Mouse (Mus musculus) kidney, embryonic 14.5 days (tissue): ENCODE results near the gene Hoxa2. TPM values are rescaled to one million over a fixed set of nuclear protein-coding genes. Genes with fewer than 3 reads are reported as not detected.
A peak's percentile ranks its signal among the peaks of the same experiment; 100 is the strongest.

Source experiments
- ATAC-seq: fragments of 200-750 bp; cut with Nextera tagmentation; 2 replicates; pipeline ENCODE4 v1.8.0; 2017; ENCODE audit warnings: moderate number of reproducible peaks, mild to moderate bottlenecking, moderate TSS enrichment, moderate library complexity; ENCODE audit not compliant: low FRiP score, low TSS enrichment
- H3K27ac ChIP-seq: fragments of 300-500 bp; sonication (generic); 2 replicates; pipeline ENCODE4 v1.5.1; 2014; ENCODE audit warnings: low read depth, mild to moderate bottlenecking, low read length, moderate library complexity, mixed read lengths
- H3K27me3 ChIP-seq: fragments of 300-500 bp; sonication (generic); 2 replicates; pipeline ENCODE4 v1.6.1; 2014; ENCODE audit warnings: mild to moderate bottlenecking, low read length; ENCODE audit not compliant: control insufficient read depth, insufficient read depth
- H3K36me3 ChIP-seq: fragments of 300-500 bp; sonication (generic); 2 replicates; pipeline ENCODE4 v1.6.1; 2014; ENCODE audit warnings: low read length, mixed read lengths; ENCODE audit not compliant: control insufficient read depth, insufficient read depth
- H3K4me1 ChIP-seq: fragments of 300-500 bp; sonication (generic); 2 replicates; pipeline ENCODE4 v1.6.1; 2014; ENCODE audit warnings: low read length, mixed read lengths; ENCODE audit not compliant: control insufficient read depth, insufficient read depth
- H3K4me2 ChIP-seq: fragments of 300-500 bp; sonication (generic); replicated peaks from 2 replicates; pipeline ENCODE4 v1.6.1; 2014; ENCODE audit warnings: low read depth, mild to moderate bottlenecking, low read length
- H3K4me3 ChIP-seq: fragments of 300-500 bp; sonication (generic); 2 replicates; pipeline ENCODE4 v1.5.1; 2014; ENCODE audit warnings: mild to moderate bottlenecking, low read length
- H3K9ac ChIP-seq: fragments of 300-500 bp; sonication (generic); 2 replicates; pipeline ENCODE4 v1.6.1; 2014; ENCODE audit warnings: low read depth, mild to moderate bottlenecking, low read length, moderate library complexity
- H3K9me3 ChIP-seq: fragments of 300-500 bp; sonication (generic); 2 replicates; pipeline ENCODE4 v1.6.1; 2016; ENCODE audit warnings: low read length; ENCODE audit not compliant: control insufficient read depth
- WGBS: fragments of 180-500 bp; shearing (Covaris S2); extraction: QIAGEN DNeasy Blood & Tissue Kit; methylation state at CpG from one replicate; pipeline ENCODE4 v1.1.7; 2014; 5-methylcytosine and 5-hydroxymethylcytosine counted together
- polyA plus RNA-seq: library from polyadenylated mRNA; unstranded; fragments of >200 nt; fragmentation: Nextera tagmentation; extraction: Ambion mirVana; gene quantifications from 2 replicates; pipeline ENCODE4 v1.2.1, GENCODE M21; 2014

Gene Hoxa2
- polyA plus RNA-seq, 1 experiment from 2014 or later, result 4.7 TPM

DNA sequence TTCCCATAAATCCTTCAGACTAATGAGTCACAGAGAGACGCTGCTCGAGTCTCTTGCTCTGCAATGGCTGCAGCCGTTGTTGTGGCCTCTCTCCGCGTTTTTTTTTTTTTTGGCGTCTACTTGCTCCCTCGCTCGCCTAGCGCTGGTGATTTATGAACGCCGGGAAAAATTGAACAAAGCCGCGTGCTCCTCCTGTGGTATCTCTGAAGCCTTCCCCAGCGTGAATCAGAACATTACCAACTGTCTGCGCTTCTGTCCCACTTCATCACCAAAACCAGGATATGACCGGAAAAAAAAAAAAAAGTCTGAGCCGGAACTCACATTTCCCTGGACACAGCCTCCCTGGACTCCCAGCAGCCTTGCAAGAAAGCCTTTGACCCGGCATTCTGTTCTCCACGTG, 20.6 kb upstream of the Hoxa2 start:
- Histone ChIP-seq H3K27me3 (no peaks in the 10 kb centered on the region), H3K27ac (peak overlapping the region; percentile 94; the same call in 1 of the 2 replicates), H3K9ac (peak overlapping the region; percentile 24; the same call in 1 of the 2 replicates), H3K36me3 (peaks cover 29% of the 10 kb centered on the region; the same call in 1 of the 2 replicates), H3K4me1 (peaks cover 79% of the 10 kb centered on the region), H3K4me3 (no peak overlapping the region), H3K4me2 (peak overlapping the region; percentile 25), H3K9me3 (no peaks in the 10 kb centered on the region)
- no peak for ATAC-seq
- WGBS, result 2% methylated on average over 19 of the region's 19 CpGs

DNA sequence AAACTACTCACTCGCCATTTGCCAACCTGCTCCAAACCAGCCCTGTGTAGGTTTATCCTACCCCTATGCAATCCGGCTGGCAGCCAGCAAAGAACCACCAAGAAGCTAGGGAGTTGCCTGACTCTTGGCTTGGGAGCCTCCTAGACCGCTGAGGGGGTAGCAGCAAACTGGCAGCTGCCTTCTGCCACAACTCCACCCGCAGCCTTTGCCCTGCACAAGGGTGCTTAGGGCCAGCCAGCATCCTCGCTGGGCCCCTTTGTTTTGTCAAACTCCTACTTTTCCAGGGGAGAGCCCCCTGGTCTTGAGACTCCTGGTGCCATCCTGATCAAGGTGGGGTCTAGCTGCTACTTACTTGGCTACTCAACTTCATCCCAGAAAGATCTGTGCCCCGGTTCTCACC, 20.0 kb upstream of the Hoxa2 start:
- H3K27ac ChIP-seq, result peak overlapping the region; percentile 94
- no peak overlapping the region for H3K4me3 ChIP-seq
- peak overlapping the region; percentile 13; the same call in 1 of the 2 replicates for H3K9ac ChIP-seq
- peak overlapping the region; percentile 25; the same call in 1 of the 2 replicates for H3K4me2 ChIP-seq
- peaks cover 79% of the 10 kb centered on the region for H3K4me1 ChIP-seq
- WGBS, result 21% methylated on average over 6 of the region's 6 CpGs
- H3K9me3 ChIP-seq, result no peaks in the 10 kb centered on the region
- H3K27me3 ChIP-seq, result no peaks in the 10 kb centered on the region
- ATAC-seq, result no peak
- peaks cover 26% of the 10 kb centered on the region; the same call in 1 of the 2 replicates for H3K36me3 ChIP-seq

DNA sequence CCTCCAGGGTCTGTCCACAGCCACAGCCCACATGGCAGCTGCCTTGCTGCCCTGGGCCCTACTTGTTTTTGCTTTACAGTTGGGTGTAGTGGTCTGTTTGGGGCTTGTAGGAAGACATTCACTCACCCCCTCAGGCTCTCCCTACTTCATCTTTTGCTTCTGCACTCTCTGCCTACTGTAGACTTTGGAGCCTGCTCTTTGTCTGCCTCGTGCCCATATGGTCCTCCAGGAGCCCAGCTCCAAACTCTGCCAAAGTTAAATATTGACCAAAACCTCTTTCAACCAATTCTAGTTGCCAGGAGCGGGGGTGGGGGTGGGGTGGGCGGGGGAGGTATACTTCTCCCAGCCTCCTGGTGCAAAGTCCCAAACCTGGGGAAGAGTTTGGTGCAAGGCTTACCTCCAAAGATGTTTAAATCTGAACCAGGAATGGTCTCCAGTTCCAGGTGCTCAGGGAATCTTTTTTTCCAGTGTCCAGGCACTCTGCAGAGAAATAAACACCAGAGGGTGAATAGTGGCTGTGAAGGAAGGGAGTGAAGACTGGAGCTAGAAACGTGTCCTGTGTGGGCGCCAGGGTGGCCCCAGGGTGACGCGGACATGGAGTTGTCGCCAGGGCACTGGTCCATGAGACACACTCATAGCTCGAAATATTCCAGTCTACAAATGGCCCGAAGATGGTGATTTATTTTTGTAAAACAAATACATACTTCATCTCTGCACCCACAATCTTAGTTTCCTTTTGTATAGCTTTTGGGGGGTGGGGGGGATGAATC, 18.9 kb upstream of the Hoxa2 start:
- Histone ChIP-seq H3K4me3 (no peak overlapping the region), H3K4me2 (peak overlapping the region; percentile 27), H3K9ac (peak overlapping the region; percentile 40; the same call in 1 of the 2 replicates), H3K36me3 (peaks cover 24% of the 10 kb centered on the region; the same call in 1 of the 2 replicates), H3K4me1 (peaks cover 78% of the 10 kb centered on the region), H3K27me3 (no peaks in the 10 kb centered on the region), H3K27ac (peak overlapping the region; percentile 94), H3K9me3 (no peaks in the 10 kb centered on the region)
- WGBS, result 12% methylated on average over 10 of the region's 10 CpGs
- ATAC-seq, result peak; percentile 2; the same call in 1 of the 2 replicates

DNA sequence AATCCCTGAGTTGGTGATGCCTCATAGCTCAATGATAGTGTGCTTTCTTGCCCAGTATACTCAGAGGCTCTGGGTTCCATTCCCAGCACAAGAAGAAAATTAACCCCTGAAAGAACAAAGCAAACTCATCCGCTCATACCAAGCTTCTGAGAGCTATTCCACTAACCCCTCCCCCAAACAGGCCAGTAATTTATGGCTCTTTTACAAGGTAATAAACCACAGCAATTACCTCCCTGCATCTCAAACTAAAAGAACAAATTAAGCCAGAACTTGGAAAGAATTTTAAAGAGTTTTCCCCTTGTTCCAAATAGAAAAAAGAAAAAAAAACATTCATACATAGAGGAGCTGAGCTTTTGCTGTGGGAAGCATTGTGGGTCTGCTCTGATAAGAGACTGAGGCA, 18.2 kb upstream of the Hoxa2 start:
- Histone ChIP-seq H3K4me2 (peak overlapping the region; percentile 27; the same call in 1 of the 2 replicates), H3K9ac (no peak overlapping the region; the same call in 1 of the 2 replicates), H3K27ac (peak overlapping the region; percentile 94), H3K36me3 (peaks cover 24% of the 10 kb centered on the region; the same call in 1 of the 2 replicates), H3K9me3 (no peaks in the 10 kb centered on the region), H3K4me3 (no peak overlapping the region), H3K4me1 (peaks cover 75% of the 10 kb centered on the region), H3K27me3 (no peaks in the 10 kb centered on the region)
- no peak for ATAC-seq
- 6% methylated on average over 1 of the region's 1 CpGs for whole genome bisulfite sequencing

DNA sequence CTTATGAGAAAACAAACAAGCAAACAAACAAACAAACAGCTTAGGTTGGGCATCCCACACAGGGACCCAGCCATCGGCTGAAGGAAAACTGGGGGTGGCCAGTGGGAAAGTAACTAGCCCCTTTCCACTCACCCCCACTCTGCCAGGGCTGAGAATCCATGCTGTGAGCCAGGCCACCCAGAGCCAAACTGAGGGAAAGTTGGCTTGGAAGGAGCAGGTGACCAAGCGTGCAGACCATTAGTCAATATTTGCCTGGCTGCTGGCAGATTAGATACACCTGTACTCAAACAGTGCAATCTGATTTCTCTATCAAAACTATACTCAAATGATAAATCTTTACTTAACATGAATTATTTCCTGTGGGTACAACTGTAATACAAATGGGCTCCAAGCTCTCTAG, 17.4 kb upstream of the Hoxa2 start:
- no peak overlapping the region for H3K4me3 ChIP-seq
- H3K9me3 ChIP-seq, result no peaks in the 10 kb centered on the region
- peaks cover 78% of the 10 kb centered on the region for H3K4me1 ChIP-seq
- H3K9ac ChIP-seq, result no peak overlapping the region
- H3K27ac ChIP-seq, result peak overlapping the region; percentile 94; the same call in 1 of the 2 replicates
- WGBS, result 38% methylated on average over 2 of the region's 2 CpGs
- H3K36me3 ChIP-seq, result peaks cover 23% of the 10 kb centered on the region; the same call in 1 of the 2 replicates
- no peaks in the 10 kb centered on the region for H3K27me3 ChIP-seq
- no peak for ATAC-seq
- H3K4me2 ChIP-seq, result 0 out of 2 replicates have a peak overlapping the region, but pooled peaks have one; percentile 1

DNA sequence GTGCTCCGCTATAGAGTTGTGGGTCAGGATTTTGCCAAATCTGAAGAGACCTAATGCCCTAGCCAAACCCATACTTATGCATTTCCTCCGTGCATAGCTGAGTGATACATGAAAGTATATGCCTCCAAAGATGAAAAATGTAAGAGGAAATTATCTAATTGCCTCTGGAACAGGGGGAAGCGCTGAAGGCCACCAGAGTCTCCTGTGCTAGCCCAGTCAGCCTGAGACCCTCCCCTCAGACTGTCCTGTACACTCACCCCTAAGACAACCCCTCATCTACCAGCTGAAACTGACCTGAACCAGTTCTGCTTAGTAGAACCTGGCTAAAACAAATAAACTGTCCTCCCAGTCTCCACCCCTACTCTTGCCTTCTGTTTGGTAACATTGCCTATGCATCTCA, 16.1 kb upstream of the Hoxa2 start:
- H3K9ac ChIP-seq, result peak overlapping the region; percentile 88; the same call in 1 of the 2 replicates
- no peak for ATAC-seq
- H3K27me3 ChIP-seq, result no peaks in the 10 kb centered on the region
- 35% methylated on average over 3 of the region's 3 CpGs for WGBS
- no peaks in the 10 kb centered on the region for H3K9me3 ChIP-seq
- peaks cover 12% of the 10 kb centered on the region; the same call in 1 of the 2 replicates for H3K36me3 ChIP-seq
- peaks cover 79% of the 10 kb centered on the region for H3K4me1 ChIP-seq
- peak overlapping the region; percentile 71; the same call in 1 of the 2 replicates for H3K4me3 ChIP-seq
- peak overlapping the region; percentile 89; the same call in 1 of the 2 replicates for H3K27ac ChIP-seq
- peak overlapping the region; percentile 67 for H3K4me2 ChIP-seq

DNA sequence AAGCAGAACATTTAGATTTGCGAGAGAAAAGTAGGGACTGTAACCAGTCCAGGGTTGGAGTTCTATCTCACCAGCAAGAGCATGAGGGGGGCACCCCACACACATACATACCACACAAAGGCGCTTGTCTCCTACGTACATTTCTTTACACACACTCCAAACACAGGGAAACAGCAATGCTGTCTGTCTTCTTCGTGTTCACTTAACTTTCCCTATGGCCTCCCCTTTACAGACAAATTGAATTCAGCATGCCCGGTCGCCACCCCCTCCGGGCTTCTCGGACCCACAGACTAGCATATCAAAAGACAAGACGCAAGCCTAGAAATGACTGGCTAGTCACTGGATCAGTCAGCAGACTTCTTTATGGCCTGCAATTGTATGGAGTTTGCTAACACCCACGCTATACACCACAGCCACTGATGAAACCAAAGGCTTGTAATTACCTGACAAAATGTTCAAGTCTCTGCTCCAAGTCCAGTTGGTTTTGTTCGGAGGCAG, 15.6 kb upstream of the Hoxa2 start:
- Histone ChIP-seq H3K27ac (peak overlapping the region; percentile 89), H3K9me3 (no peaks in the 10 kb centered on the region), H3K36me3 (peaks cover 12% of the 10 kb centered on the region; the same call in 1 of the 2 replicates), H3K27me3 (no peaks in the 10 kb centered on the region), H3K4me1 (peaks cover 75% of the 10 kb centered on the region), H3K4me3 (peak overlapping the region; percentile 71), H3K4me2 (peak overlapping the region; percentile 67), H3K9ac (peak overlapping the region; percentile 88)
- ATAC-seq, result no peak
- WGBS, result 11% methylated on average over 11 of the region's 11 CpGs

DNA sequence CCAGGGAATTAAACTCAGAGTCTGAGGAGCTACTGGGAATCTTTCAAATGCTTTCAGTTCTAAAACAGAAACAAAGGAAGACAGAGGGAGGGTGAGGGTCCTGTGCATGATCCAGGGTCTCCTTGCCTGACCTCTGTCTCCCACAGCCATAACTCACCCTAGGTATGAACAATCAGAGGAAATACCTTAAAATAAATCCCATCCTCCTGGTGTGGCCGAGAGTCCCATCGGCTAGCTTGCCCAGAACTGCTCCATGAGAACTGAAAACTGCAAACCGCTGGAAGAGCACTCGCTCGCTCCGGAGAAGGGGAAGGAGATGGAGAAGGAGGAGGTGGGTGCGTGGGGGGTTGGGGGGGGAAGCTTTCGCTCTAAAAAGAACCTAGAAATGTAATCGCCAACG, 15.1 kb upstream of the Hoxa2 start:
- no peak for ATAC-seq

More for the DNA sequence above, 15.1 kb upstream of the Hoxa2 start:
- Histone ChIP-seq H3K27me3 (no peaks in the 10 kb centered on the region), H3K27ac (peak overlapping the region; percentile 89), H3K4me2 (peak overlapping the region; percentile 67), H3K9ac (peak overlapping the region; percentile 88), H3K36me3 (peaks cover 12% of the 10 kb centered on the region; the same call in 1 of the 2 replicates), H3K4me1 (peaks cover 69% of the 10 kb centered on the region), H3K4me3 (peak overlapping the region; percentile 71), H3K9me3 (no peaks in the 10 kb centered on the region)
- 5% methylated on average over 10 of the region's 10 CpGs for WGBS
